Mouse (Mus musculus): ENCODE measurements around the gene Foxp1.

Foxp1 gene

GRCm38 (mm10) chr6:99388741-99389675 is 133.5 kb downstream of the Foxp1 start:
- DNase-seq (ENCODE audit: low read depth): peak; percentile 62

GRCm38 (mm10) chr6:99388023-99388422 is 134.5 kb downstream of the Foxp1 start:
- DNase-seq (ENCODE audit: low read depth): no peak

- peak; percentile 45 for DNase-seq (ENCODE audit: low read depth)
Measured at GRCm38 (mm10) chr6:99385059-99385604, 137.4 kb downstream of the Foxp1 start.

- DNase-seq (ENCODE audit: low read depth): no peak
Measured at GRCm38 (mm10) chr6:99383846-99384472, 138.6 kb downstream of the Foxp1 start.

GRCm38 (mm10) chr6:99380146-99380545 is 142.4 kb downstream of the Foxp1 start:
- DNase-seq (ENCODE audit: low read depth): peak; percentile 71

GRCm38 (mm10) chr6:99378997-99379710 is 143.4 kb downstream of the Foxp1 start:
- DNase-seq (ENCODE audit: low read depth): peak; percentile 49

GRCm38 (mm10) chr6:99377716-99378115 is 144.8 kb downstream of the Foxp1 start:
- DNase-seq (ENCODE audit: low read depth): no peak

- no peak for DNase-seq (ENCODE audit: low read depth)
Measured at GRCm38 (mm10) chr6:99377131-99377530, 145.4 kb downstream of the Foxp1 start.

GRCm38 (mm10) chr6:99376721-99377120 is 145.8 kb downstream of the Foxp1 start:
- DNase-seq (ENCODE audit: low read depth): no peak

- DNase-seq (ENCODE audit: low read depth): peak; percentile 38
Measured at GRCm38 (mm10) chr6:99375865-99376264, 146.7 kb downstream of the Foxp1 start.

- DNase-seq (ENCODE audit: low read depth): peak; percentile 55
Measured at GRCm38 (mm10) chr6:99375376-99375775, 147.1 kb downstream of the Foxp1 start.

- DNase-seq (ENCODE audit: low read depth): peak; percentile 62
Measured at GRCm38 (mm10) chr6:99374448-99375271, 147.9 kb downstream of the Foxp1 start.

- DNase-seq (ENCODE audit: low read depth): no peak
Measured at GRCm38 (mm10) chr6:99372427-99372826, 150.1 kb downstream of the Foxp1 start.

GRCm38 (mm10) chr6:99372016-99372415 is 150.5 kb downstream of the Foxp1 start:
- no peak for DNase-seq (ENCODE audit: low read depth)

- no peak for DNase-seq (ENCODE audit: low read depth)
Measured at GRCm38 (mm10) chr6:99369931-99370330, 152.6 kb downstream of the Foxp1 start.

- no peak for DNase-seq (ENCODE audit: low read depth)
Measured at GRCm38 (mm10) chr6:99369156-99369555, 153.4 kb downstream of the Foxp1 start.

- no peak for DNase-seq (ENCODE audit: low read depth)
Measured at GRCm38 (mm10) chr6:99368118-99368753, 154.3 kb downstream of the Foxp1 start.

GRCm38 (mm10) chr6:99364545-99364944 is 158.0 kb downstream of the Foxp1 start:
- no peak for DNase-seq (ENCODE audit: low read depth)

GRCm38 (mm10) chr6:99360581-99360980 is 161.9 kb downstream of the Foxp1 start:
- DNase-seq (ENCODE audit: low read depth): no peak

- no peak for DNase-seq (ENCODE audit: low read depth)
Measured at GRCm38 (mm10) chr6:99359765-99360499, 162.6 kb downstream of the Foxp1 start.
